Mouse (Mus musculus): ENCODE data around the gene Qrsl1. TPM values are rescaled to one million over a fixed set of nuclear protein-coding genes. Genes with fewer than 3 reads are reported as not detected.

Gene Qrsl1
- total and polyA plus RNA-seq, 2 experiments from 2014 or later, result 30.0 to 37.4 TPM

DNA sequence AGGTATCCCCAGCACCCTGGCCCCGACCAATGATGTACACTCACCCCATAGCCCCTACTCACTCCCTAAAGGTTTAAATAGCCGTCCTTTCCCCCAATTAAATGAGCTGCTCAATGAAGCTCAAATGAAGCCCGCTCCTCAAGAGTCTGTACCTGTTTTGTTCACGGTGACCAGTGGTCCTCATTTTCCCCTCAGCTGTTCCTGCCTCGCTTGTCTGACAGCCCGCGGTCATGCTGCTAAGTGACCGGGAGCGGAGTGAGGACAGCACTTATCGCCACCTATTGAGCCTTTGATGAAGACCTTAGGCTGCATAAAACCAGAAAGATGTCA, 72.9 kb downstream of the Qrsl1 start:
- no peak for ATAC-seq (ENCODE audit: insufficient read depth, low read depth)
- H3K9ac ChIP-seq (replicated peaks; ENCODE audit: low read depth, low read length), result no peak overlapping the region
- no peak for DNase-seq (ENCODE audit: low spot score)
- H3K4me3 ChIP-seq (ENCODE audit: low read depth, low read length), result no peak overlapping the region
- TF ChIP-seq CTCF (IDR thresholded peaks at IDR 0.05; ENCODE audit: low read depth), result no peak
- no peak overlapping the region for H3K4me2 ChIP-seq (ENCODE audit: low read depth, low read length)
- peaks cover 9% of the 10 kb centered on the region; the same call in 1 of the 2 replicates for H3K4me1 ChIP-seq (ENCODE audit: control insufficient read depth, insufficient read depth)
- 91% methylated on average over 10 of the region's 10 CpGs for WGBS
- H3K36me3 ChIP-seq (replicated peaks; ENCODE audit: control insufficient read depth, insufficient read depth, low read length), result no peaks in the 10 kb centered on the region
- no peak overlapping the region for H3K27ac ChIP-seq (ENCODE audit: low read depth)
- no peaks in the 10 kb centered on the region for H3K27me3 ChIP-seq (ENCODE audit: control insufficient read depth, insufficient read depth, low read length)
- no peaks in the 10 kb centered on the region; the same call in 1 of the 2 replicates for H3K9me3 ChIP-seq (replicated peaks; ENCODE audit: control insufficient read depth, low read length)

DNA sequence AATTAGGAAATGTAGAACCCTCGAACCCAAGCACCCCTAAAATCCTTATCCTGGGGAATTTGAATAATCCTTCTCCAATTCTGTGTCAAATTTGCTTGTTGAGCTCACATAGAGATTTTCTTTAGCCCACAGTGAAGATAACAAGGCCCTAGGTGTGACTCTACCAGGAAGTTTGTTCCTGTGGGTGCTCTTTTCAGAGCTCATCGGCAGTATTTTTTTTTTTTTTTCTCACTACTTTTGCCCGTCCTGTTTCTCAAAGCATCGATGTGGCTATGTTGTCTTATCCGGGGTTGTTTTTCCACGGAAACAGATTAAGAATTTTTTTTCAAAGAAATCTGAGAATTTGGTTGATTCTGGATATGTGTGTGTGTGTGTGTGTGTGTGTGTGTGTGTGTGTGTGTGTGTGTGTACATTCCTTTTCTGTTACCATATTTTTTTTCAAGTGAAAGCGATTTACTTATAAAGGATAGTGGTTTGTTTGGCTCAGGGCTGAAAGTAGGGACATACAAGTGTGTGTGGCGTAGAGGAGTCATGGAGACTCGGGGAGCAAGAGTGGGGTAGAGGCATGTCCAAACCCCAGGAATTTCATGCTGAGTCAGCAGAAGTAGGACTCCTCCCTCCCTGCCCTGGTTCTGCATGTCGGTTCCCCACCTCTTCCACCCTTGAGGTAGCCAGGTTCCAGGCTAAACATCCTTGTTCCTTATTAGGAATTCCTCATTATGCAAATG, 73.4 kb downstream of the Qrsl1 start:
- Histone ChIP-seq H3K4me3 (ENCODE audit: low read depth, low read length) (no peak overlapping the region), H3K27ac (ENCODE audit: low read depth) (no peak overlapping the region), H3K9ac (replicated peaks; ENCODE audit: low read depth, low read length) (no peak overlapping the region), H3K4me1 (ENCODE audit: control insufficient read depth, insufficient read depth) (peaks cover 9% of the 10 kb centered on the region; the same call in 1 of the 2 replicates), H3K27me3 (ENCODE audit: control insufficient read depth, insufficient read depth, low read length) (no peaks in the 10 kb centered on the region), H3K4me2 (ENCODE audit: low read depth, low read length) (no peak overlapping the region), H3K36me3 (replicated peaks; ENCODE audit: control insufficient read depth, insufficient read depth, low read length) (no peaks in the 10 kb centered on the region), H3K9me3 (replicated peaks; ENCODE audit: control insufficient read depth, low read length) (no peaks in the 10 kb centered on the region; the same call in 1 of the 2 replicates)
- WGBS, result 88% methylated on average over 10 of the region's 10 CpGs
- no peak for TF ChIP-seq EP300 (IDR thresholded peaks at IDR 0.05; ENCODE audit: low read depth)
- no peak for TF ChIP-seq CTCF (IDR thresholded peaks at IDR 0.05; ENCODE audit: low read depth)
- no peak for DNase-seq (ENCODE audit: low spot score)
- ATAC-seq (ENCODE audit: insufficient read depth, low read depth), result no peak

- WGBS, result 71% methylated on average over 14 of the region's 14 CpGs
- Histone ChIP-seq H3K36me3 (replicated peaks; ENCODE audit: control insufficient read depth, insufficient read depth, low read length) (no peaks in the 10 kb centered on the region), H3K9ac (replicated peaks; ENCODE audit: low read depth, low read length) (no peak overlapping the region), H3K4me1 (ENCODE audit: control insufficient read depth, insufficient read depth) (peaks cover 9% of the 10 kb centered on the region; the same call in 1 of the 2 replicates), H3K27ac (ENCODE audit: low read depth) (no peak overlapping the region), H3K4me3 (ENCODE audit: low read depth, low read length) (no peak overlapping the region), H3K4me2 (ENCODE audit: low read depth, low read length) (no peak overlapping the region), H3K9me3 (replicated peaks; ENCODE audit: control insufficient read depth, low read length) (no peaks in the 10 kb centered on the region; the same call in 1 of the 2 replicates), H3K27me3 (ENCODE audit: control insufficient read depth, insufficient read depth, low read length) (no peaks in the 10 kb centered on the region)
- ATAC-seq (ENCODE audit: insufficient read depth, low read depth), result no peak
- no peak for TF ChIP-seq CTCF (IDR thresholded peaks at IDR 0.05; ENCODE audit: low read depth)
- TF ChIP-seq EP300 (IDR thresholded peaks at IDR 0.05; ENCODE audit: low read depth), result no peak
- no peak for DNase-seq (ENCODE audit: low spot score)
These were observed 74.5 kb downstream of the Qrsl1 start for GRCm38 (mm10) chr10:43826773-43827621.

- Histone ChIP-seq H3K9ac (replicated peaks; ENCODE audit: low read depth, low read length) (no peak overlapping the region), H3K36me3 (replicated peaks; ENCODE audit: control insufficient read depth, insufficient read depth, low read length) (no peaks in the 10 kb centered on the region), H3K4me3 (ENCODE audit: low read depth, low read length) (no peak overlapping the region), H3K27me3 (ENCODE audit: control insufficient read depth, insufficient read depth, low read length) (no peaks in the 10 kb centered on the region), H3K4me1 (ENCODE audit: control insufficient read depth, insufficient read depth) (no peaks in the 10 kb centered on the region), H3K9me3 (replicated peaks; ENCODE audit: control insufficient read depth, low read length) (no peaks in the 10 kb centered on the region; the same call in 1 of the 2 replicates), H3K4me2 (ENCODE audit: low read depth, low read length) (no peak overlapping the region), H3K27ac (ENCODE audit: low read depth) (no peak overlapping the region)
- DNase-seq (ENCODE audit: low spot score), result no peak
- ATAC-seq (ENCODE audit: insufficient read depth, low read depth), result no peak
- TF ChIP-seq CTCF (IDR thresholded peaks at IDR 0.05; ENCODE audit: low read depth) (no peak), EP300 (IDR thresholded peaks at IDR 0.05; ENCODE audit: low read depth) (no peak)
- 90% methylated on average over 6 of the region's 6 CpGs for WGBS
These were observed 75.8 kb downstream of the Qrsl1 start for GRCm38 (mm10) chr10:43825696-43826095.

DNA sequence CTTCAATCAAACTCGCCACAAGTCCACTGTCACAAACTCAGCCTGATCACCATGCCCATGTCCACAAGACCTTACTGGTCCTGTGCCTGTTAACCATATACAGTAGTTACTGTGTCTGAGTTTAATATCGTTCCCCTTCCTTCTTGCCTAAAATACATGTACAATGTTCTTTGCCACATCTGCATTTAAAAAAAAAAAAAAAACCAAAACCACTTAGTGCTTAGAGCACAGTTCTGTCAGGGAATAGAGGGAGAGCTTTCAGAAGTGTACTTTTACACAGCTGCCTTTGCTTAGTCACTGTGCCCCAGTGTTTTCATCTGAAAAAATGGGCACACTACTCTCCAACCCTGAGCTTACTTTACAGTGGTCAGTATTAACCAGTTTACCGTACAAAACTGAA, 76.8 kb downstream of the Qrsl1 start:
- ATAC-seq (ENCODE audit: insufficient read depth, low read depth) (no peak), DNase-seq (ENCODE audit: low spot score) (no peak)
- Histone ChIP-seq H3K27me3 (ENCODE audit: control insufficient read depth, insufficient read depth, low read length) (no peaks in the 10 kb centered on the region), H3K36me3 (replicated peaks; ENCODE audit: control insufficient read depth, insufficient read depth, low read length) (no peaks in the 10 kb centered on the region), H3K27ac (ENCODE audit: low read depth) (no peak overlapping the region), H3K4me1 (ENCODE audit: control insufficient read depth, insufficient read depth) (no peaks in the 10 kb centered on the region), H3K4me2 (ENCODE audit: low read depth, low read length) (no peak overlapping the region), H3K9me3 (replicated peaks; ENCODE audit: control insufficient read depth, low read length) (no peaks in the 10 kb centered on the region; the same call in 1 of the 2 replicates), H3K4me3 (ENCODE audit: low read depth, low read length) (no peak overlapping the region), H3K9ac (replicated peaks; ENCODE audit: low read depth, low read length) (no peak overlapping the region)
- WGBS, result 79% methylated on average over 3 of the region's 3 CpGs
- no peak for TF ChIP-seq EP300 (IDR thresholded peaks at IDR 0.05; ENCODE audit: low read depth)
- no peak for TF ChIP-seq CTCF (IDR thresholded peaks at IDR 0.05; ENCODE audit: low read depth)

Other genes with a start within 250 kb of the Qrsl1 start
- 12.0 and 16.8 TPM in 2 replicates for gene Rtn4ip1, start 62 bp upstream of the Qrsl1 start, total RNA-seq (2014; rRNA removed; ENCODE audit: low replicate concordance)
- gene Rtn4ip1, start 62 bp upstream of the Qrsl1 start, polyA plus RNA-seq (2015; fragmentation: Nextera tagmentation; extraction: Ambion mirVana), result 32.7 and 32.9 TPM in 2 replicates
- gene Crybg1, start 247.1 kb upstream of the Qrsl1 start, total RNA-seq (2014; rRNA removed; ENCODE audit: low replicate concordance), result 0.15 and 2.0 TPM in 2 replicates
- gene Crybg1, start 247.1 kb upstream of the Qrsl1 start, polyA plus RNA-seq (2015; fragmentation: Nextera tagmentation; extraction: Ambion mirVana), result 0.10 and 0.15 TPM in 2 replicates